Mouse (Mus musculus) heart, adult 2 months (tissue): Measurements from ENCODE around the gene Ccnd3.

Source experiments
- CTCF ChIP-seq: fragments of 200-600 bp; IDR thresholded peaks from 2 replicates; pipeline ENCODE4 v1.8.1; 2022; ENCODE audit warnings: antibody characterized with exemption, mild to moderate bottlenecking, moderate library complexity
- EP300 ChIP-seq: fragments of 200-500 bp; IDR thresholded peaks from 2 replicates; pipeline ENCODE4 v1.6.1; 2011; ENCODE audit warnings: low read depth, low read length, control low read depth; ENCODE audit not compliant: insufficient read depth
- POLR2A ChIP-seq: fragments of 200-500 bp; IDR thresholded peaks from 2 replicates; pipeline ENCODE4 v1.6.1; 2011; ENCODE audit warnings: mild to moderate bottlenecking, low read depth, low read length, control low read depth; ENCODE audit not compliant: insufficient read depth

DNA sequence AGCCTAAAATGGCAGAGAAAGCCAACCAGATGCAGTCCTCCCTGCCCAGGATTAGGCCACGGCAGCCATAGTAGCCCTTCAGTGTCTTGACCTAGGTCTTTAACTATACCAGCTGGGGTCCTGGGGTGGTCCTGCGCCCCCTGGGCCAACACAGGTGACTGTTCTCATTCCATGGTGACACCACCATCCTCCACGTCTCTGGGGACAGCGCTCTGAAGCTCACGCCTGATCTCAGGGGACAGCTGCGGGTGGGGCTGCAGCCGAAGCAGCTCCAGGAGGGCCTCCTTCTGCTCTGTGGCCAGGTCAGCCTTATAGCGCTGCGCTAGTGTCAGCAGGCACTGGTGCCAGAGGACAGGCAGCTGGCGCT, 96.5 kb downstream of the Ccnd3 start:
- TF ChIP-seq POLR2A (no peak), CTCF (no peak), EP300 (no peak)
